Mouse (Mus musculus): ENCODE data around the gene Ccp110.

DNA sequence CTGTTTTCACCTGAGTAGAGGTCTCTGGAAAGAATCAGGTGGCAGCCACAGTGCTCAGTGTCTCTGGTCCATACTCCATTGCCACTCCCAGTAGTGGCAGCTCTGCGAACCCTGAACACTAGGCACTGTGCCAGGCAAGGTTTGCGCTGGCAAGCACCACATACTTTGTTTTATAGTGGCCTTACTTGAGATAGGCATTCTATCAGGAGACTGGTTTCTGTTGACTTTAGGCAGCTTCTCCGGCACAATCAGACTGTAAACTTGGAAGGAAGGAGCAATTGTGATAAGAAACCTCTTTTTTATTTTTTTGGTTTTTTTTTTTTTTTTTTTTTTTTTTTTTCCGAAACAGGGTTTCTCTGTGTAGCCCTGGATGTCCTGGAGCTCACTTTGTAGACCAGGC, 4.3 kb upstream of the Ccp110 start:
- TF ChIP-seq ZNF384 (IDR thresholded peaks at IDR 0.05; ENCODE audit: low read depth, low read length), result peak; percentile 94
- TF ChIP-seq TAL1 (IDR thresholded peaks at IDR 0.05; ENCODE audit: low read length), result no peak
- TF ChIP-seq CTCF (IDR thresholded peaks at IDR 0.05 in 2 of 3, conservative IDR thresholded peaks at IDR 0.05 in 1 of 3; ENCODE audit: control insufficient read depth in 1 of 3, insufficient read depth in 1 of 3, low read depth in 2 of 3, low read length in 3 of 3, poor library complexity in 1 of 3, severe bottlenecking in 1 of 3), result no peak
- no peak for TF ChIP-seq MYB (IDR thresholded peaks at IDR 0.05; ENCODE audit: low read depth, low read length)
- no peak for TF ChIP-seq RAD21 (IDR thresholded peaks at IDR 0.05; ENCODE audit: low read depth, low read length)
- TF ChIP-seq RCOR1 (IDR thresholded peaks at IDR 0.05; ENCODE audit: low read depth, low read length), result peak; percentile 76; the same call in 1 of the 2 replicates
- no peak for TF ChIP-seq KAT2A (conservative IDR thresholded peaks at IDR 0.05; ENCODE audit: low read depth, low read length)
- TF ChIP-seq CHD2 (IDR thresholded peaks at IDR 0.05; ENCODE audit: low read length), result no peak
- no peak; the same call in 1 of the 2 replicates for TF ChIP-seq MXI1 (IDR thresholded peaks at IDR 0.05; ENCODE audit: low read depth, low read length)
- no peak for TF ChIP-seq UBTF (IDR thresholded peaks at IDR 0.05; ENCODE audit: borderline replicate concordance, insufficient read depth, low read depth, low read length)
- no peak for TF ChIP-seq USF2 (IDR thresholded peaks at IDR 0.05; ENCODE audit: borderline replicate concordance in 1 of 2, insufficient read depth in 1 of 2, low read depth in 1 of 2, low read length in 2 of 2)
- TF ChIP-seq EP300 (IDR thresholded peaks at IDR 0.05; ENCODE audit: low read depth in 1 of 2, low read length in 2 of 2), result peak; percentile 43 to 61; a peak in 2 of 4 replicates
- peak; percentile 50; the same call in 1 of the 2 replicates for TF ChIP-seq TCF12 (IDR thresholded peaks at IDR 0.05; ENCODE audit: low read depth, low read length)
- no peak for TF ChIP-seq POLR2AphosphoS2 (IDR thresholded peaks at IDR 0.05; ENCODE audit: low read length)

Measured in MEL (cell line).